Mouse (Mus musculus): ENCODE measurements at regions not wholly inside any gene's neighbourhood (a gene's known extent, or its start where the extent isn't known, plus 50 kb on each side); places are given as distances from the start of the nearest gene placed in this dataset.

- no peak overlapping the region for H3K4me3 ChIP-seq (ENCODE audit: low read depth, low read length)
- H3K27ac ChIP-seq (ENCODE audit: low read depth) = no peak overlapping the region
- ATAC-seq (ENCODE audit: insufficient read depth) (no peak), DNase-seq (no peak)
- no peak for TF ChIP-seq CTCF (IDR thresholded peaks at IDR 0.05; ENCODE audit: low read depth)
- H3K27me3 ChIP-seq (ENCODE audit: insufficient read depth, low read length) = no peaks in the 10 kb centered on the region
- H3K4me2 ChIP-seq = no peak overlapping the region
- 77% methylated on average over 6 of the region's 6 CpGs for WGBS
- H3K9me3 ChIP-seq (ENCODE audit: low read depth, low read length) = no peaks in the 10 kb centered on the region
- no peak overlapping the region for H3K9ac ChIP-seq
- no peaks in the 10 kb centered on the region for H3K36me3 ChIP-seq (ENCODE audit: insufficient read depth)
- H3K4me1 ChIP-seq (ENCODE audit: insufficient read depth) = no peaks in the 10 kb centered on the region
These were observed 74.8 kb upstream of the Nfil3 start for GRCm38 (mm10) chr13:53055697-53056096.

DNA sequence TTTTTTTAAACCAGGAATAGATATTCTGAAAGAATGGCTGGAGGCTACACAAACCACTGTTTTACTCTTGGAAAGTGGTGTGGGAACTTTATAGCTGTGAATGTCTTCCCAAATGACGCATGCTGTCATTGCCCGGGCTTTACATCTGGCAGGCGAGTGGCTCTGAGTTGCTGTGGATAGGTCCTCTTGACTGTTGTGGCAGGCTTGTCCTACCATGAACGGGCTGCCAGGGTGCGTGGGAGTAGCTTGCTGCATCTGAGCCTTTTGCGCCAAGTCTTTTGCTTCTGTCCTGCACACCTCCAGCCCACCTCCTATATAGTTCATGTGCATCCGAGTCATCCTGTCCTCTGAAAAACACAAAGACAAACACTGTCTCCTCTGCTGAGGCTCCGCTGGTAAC lies 72.3 kb upstream of the Nfil3 start:
- H3K27me3 ChIP-seq (ENCODE audit: insufficient read depth, low read length) = no peaks in the 10 kb centered on the region
- DNase-seq = no peak

GRCm38 (mm10) chr13:53052806-53053205 lies 71.9 kb upstream of the Nfil3 start:
- Histone ChIP-seq H3K4me1 (ENCODE audit: insufficient read depth) (no peaks in the 10 kb centered on the region), H3K27me3 (ENCODE audit: insufficient read depth, low read length) (no peaks in the 10 kb centered on the region), H3K27ac (ENCODE audit: low read depth) (no peak overlapping the region), H3K4me3 (ENCODE audit: low read depth, low read length) (no peak overlapping the region), H3K9me3 (ENCODE audit: low read depth, low read length) (no peaks in the 10 kb centered on the region), H3K9ac (no peak overlapping the region), H3K36me3 (ENCODE audit: insufficient read depth) (no peaks in the 10 kb centered on the region), H3K4me2 (no peak overlapping the region)
- DNase-seq = no peak
- no peak for ATAC-seq (ENCODE audit: insufficient read depth)
- no peak for TF ChIP-seq CTCF (IDR thresholded peaks at IDR 0.05; ENCODE audit: low read depth)
- WGBS = 89% methylated on average over 14 of the region's 14 CpGs

More for the DNA sequence above, 72.3 kb upstream of the Nfil3 start:
- H3K36me3 ChIP-seq (ENCODE audit: insufficient read depth) = no peaks in the 10 kb centered on the region
- no peak for ATAC-seq (ENCODE audit: insufficient read depth)
- no peaks in the 10 kb centered on the region for H3K4me1 ChIP-seq (ENCODE audit: insufficient read depth)
- H3K4me2 ChIP-seq = no peak overlapping the region
- H3K27ac ChIP-seq (ENCODE audit: low read depth) = no peak overlapping the region
- no peak for TF ChIP-seq CTCF (IDR thresholded peaks at IDR 0.05; ENCODE audit: low read depth)
- WGBS = 83% methylated on average over 8 of the region's 8 CpGs
- H3K4me3 ChIP-seq (ENCODE audit: low read depth, low read length) = no peak overlapping the region
- no peak overlapping the region for H3K9ac ChIP-seq
- no peaks in the 10 kb centered on the region for H3K9me3 ChIP-seq (ENCODE audit: low read depth, low read length)

DNA sequence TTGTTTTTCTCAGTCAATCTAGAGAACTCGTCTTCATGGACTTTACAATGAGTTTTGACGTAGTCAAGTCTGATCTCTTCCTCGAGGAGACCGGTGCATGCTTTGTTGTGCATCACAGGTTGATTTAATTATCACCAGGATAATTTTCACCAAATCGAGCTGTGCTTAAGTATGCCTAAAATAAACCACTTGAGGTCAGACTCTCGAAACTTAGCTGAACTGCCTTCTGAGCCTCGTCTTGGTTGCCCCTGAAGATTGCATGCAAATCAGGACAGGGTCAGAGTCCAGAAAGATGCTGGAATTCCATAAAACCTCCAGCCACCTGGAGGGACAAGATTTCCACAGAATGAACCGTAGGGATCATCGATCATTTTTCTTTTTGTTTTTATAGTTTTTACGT lies 71.3 kb upstream of the Nfil3 start:
- H3K9me3 ChIP-seq (ENCODE audit: low read depth, low read length) = no peaks in the 10 kb centered on the region
- H3K27me3 ChIP-seq (ENCODE audit: insufficient read depth, low read length) = no peaks in the 10 kb centered on the region

DNA sequence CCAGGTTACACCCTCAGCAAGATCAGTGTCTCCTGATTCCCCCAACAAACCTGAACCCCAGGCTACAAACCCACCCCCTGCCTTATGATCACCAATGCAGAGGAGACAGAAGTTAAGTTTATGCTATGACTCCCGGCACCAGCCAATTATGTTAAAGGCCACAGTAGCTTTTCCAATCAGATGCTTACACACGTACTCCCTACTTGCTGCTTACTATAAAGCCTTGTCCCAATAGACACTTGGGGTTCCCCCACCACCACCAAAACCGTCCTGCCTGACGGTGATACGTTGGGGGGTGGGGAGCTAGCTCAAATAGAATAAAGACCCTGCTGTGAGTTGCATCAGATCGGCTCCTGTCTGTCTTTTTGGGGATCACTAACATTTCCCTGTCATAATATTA lies 70.5 kb upstream of the Nfil3 start:
- no peak overlapping the region for H3K27ac ChIP-seq (ENCODE audit: low read depth)
- H3K9ac ChIP-seq = no peak overlapping the region
- WGBS = 77% methylated on average over 6 of the region's 6 CpGs
- TF ChIP-seq CTCF (IDR thresholded peaks at IDR 0.05; ENCODE audit: low read depth) = no peak
- no peak for DNase-seq
- no peak overlapping the region for H3K4me2 ChIP-seq
- no peak overlapping the region for H3K4me3 ChIP-seq (ENCODE audit: low read depth, low read length)
- no peaks in the 10 kb centered on the region for H3K9me3 ChIP-seq (ENCODE audit: low read depth, low read length)
- no peaks in the 10 kb centered on the region for H3K36me3 ChIP-seq (ENCODE audit: insufficient read depth)
- H3K4me1 ChIP-seq (ENCODE audit: insufficient read depth) = no peaks in the 10 kb centered on the region
- no peaks in the 10 kb centered on the region for H3K27me3 ChIP-seq (ENCODE audit: insufficient read depth, low read length)
- no peak for ATAC-seq (ENCODE audit: insufficient read depth)

More for the DNA sequence above, 71.3 kb upstream of the Nfil3 start:
- H3K36me3 ChIP-seq (ENCODE audit: insufficient read depth) = no peaks in the 10 kb centered on the region
- DNase-seq (no peak), ATAC-seq (ENCODE audit: insufficient read depth) (no peak)
- no peak overlapping the region for H3K4me2 ChIP-seq
- H3K27ac ChIP-seq (ENCODE audit: low read depth) = no peak overlapping the region
- 61% methylated on average over 10 of the region's 10 CpGs for WGBS
- no peaks in the 10 kb centered on the region for H3K4me1 ChIP-seq (ENCODE audit: insufficient read depth)
- no peak overlapping the region for H3K9ac ChIP-seq
- TF ChIP-seq CTCF (IDR thresholded peaks at IDR 0.05; ENCODE audit: low read depth) = no peak
- no peak overlapping the region for H3K4me3 ChIP-seq (ENCODE audit: low read depth, low read length)

DNA sequence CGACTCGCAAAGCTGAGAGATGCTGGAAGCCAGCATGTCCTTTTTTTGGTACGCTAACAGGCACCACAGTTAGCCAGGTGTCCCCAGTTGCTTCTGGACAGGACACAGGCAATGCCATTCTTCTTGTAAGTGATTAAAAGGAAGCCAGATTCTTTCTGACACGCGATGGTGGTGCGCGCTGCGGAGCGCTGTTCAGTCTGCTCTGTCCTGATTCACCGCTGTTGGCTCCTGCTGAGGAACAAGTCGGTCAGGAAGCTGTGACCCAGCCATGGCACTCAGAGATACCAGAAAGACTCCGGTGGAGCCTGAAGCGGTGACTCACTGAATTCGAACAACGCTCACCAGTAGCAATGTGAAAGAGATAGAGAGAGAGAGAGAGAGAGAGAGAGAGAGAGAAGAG lies 68.3 kb upstream of the Nfil3 start:
- ATAC-seq (ENCODE audit: insufficient read depth) (no peak), DNase-seq (no peak)
- no peak overlapping the region for H3K9ac ChIP-seq
- TF ChIP-seq CTCF (IDR thresholded peaks at IDR 0.05; ENCODE audit: low read depth) = no peak
- no peak overlapping the region for H3K4me3 ChIP-seq (ENCODE audit: low read depth, low read length)
- H3K27ac ChIP-seq (ENCODE audit: low read depth) = no peak overlapping the region
- H3K4me1 ChIP-seq (ENCODE audit: insufficient read depth) = no peaks in the 10 kb centered on the region
- 81% methylated on average over 15 of the region's 15 CpGs for WGBS
- H3K9me3 ChIP-seq (ENCODE audit: low read depth, low read length) = no peaks in the 10 kb centered on the region
- H3K36me3 ChIP-seq (ENCODE audit: insufficient read depth) = no peaks in the 10 kb centered on the region
- H3K4me2 ChIP-seq = no peak overlapping the region
- H3K27me3 ChIP-seq (ENCODE audit: insufficient read depth, low read length) = no peaks in the 10 kb centered on the region

DNA sequence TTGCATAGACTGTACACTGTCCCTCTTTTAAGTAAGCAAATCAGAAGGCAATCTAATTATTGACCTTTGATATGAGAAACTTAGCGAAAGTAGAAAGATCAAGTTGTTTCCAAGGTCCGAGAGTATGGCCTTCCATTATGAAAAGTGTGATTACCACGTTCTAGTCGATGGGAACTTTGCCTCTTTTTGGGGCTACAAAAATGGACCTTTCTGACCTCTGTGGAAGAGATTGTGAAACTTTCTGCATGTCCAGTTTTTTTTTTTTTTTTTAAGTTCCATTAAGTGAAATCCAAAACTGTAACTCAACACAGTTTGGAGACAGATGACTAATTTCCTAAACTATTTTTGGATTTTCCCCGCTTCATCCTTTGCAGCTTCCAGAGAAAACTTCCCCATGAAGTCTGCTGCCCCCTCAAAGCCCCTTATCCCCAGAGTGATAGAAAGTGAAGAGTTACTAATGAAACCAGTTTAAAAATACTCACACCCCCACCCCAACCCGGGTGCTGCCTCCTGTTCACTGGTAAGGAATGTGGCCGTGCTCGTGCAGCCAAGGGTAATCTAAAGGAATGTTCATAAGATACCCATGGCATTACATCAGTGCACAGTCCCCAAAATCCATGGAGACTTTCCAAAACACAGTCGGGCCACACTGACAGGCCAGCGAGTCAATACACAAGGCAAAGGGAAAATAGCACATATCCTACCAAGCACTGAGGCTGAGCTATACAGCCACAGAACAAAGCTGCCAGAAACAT lies 52.5 kb upstream of the Nfil3 start:
- H3K9ac ChIP-seq = no peak overlapping the region
- no peak for TF ChIP-seq CTCF (IDR thresholded peaks at IDR 0.05; ENCODE audit: low read depth)

More for the DNA sequence above, 52.5 kb upstream of the Nfil3 start:
- 0 out of 2 replicates have a peak, but pooled peaks cover 3% of the 10 kb centered on the region for H3K4me1 ChIP-seq (ENCODE audit: insufficient read depth)
- no peaks in the 10 kb centered on the region for H3K9me3 ChIP-seq (ENCODE audit: low read depth, low read length)
- ATAC-seq (ENCODE audit: insufficient read depth) (no peak; the same call in 1 of the 2 replicates), DNase-seq (peak; percentile 62)
- H3K27ac ChIP-seq (ENCODE audit: low read depth) = 0 out of 2 replicates have a peak overlapping the region, but pooled peaks have one; percentile 45
- WGBS = 50% methylated on average over 10 of the region's 10 CpGs
- no peaks in the 10 kb centered on the region for H3K36me3 ChIP-seq (ENCODE audit: insufficient read depth)
- no peak overlapping the region for H3K4me3 ChIP-seq (ENCODE audit: low read depth, low read length)
- H3K27me3 ChIP-seq (ENCODE audit: insufficient read depth, low read length) = no peaks in the 10 kb centered on the region
- H3K4me2 ChIP-seq = no peak overlapping the region
